Mouse (Mus musculus) megakaryocyte, embryonic 14.5 days (primary cell): ENCODE measurements around the gene Cactin.

Experiments used
- FLI1 ChIP-seq: IDR thresholded peaks from 2 replicates; pipeline ENCODE4 v1.6.1; 2012; ENCODE audit warnings: low read length, inconsistent platforms, mixed read lengths
- GATA1 ChIP-seq: IDR thresholded peaks from 3 replicates; pipeline ENCODE4 v1.6.1; 2012; ENCODE audit warnings: mixed read lengths, low read length, inconsistent platforms, borderline replicate concordance

DNA sequence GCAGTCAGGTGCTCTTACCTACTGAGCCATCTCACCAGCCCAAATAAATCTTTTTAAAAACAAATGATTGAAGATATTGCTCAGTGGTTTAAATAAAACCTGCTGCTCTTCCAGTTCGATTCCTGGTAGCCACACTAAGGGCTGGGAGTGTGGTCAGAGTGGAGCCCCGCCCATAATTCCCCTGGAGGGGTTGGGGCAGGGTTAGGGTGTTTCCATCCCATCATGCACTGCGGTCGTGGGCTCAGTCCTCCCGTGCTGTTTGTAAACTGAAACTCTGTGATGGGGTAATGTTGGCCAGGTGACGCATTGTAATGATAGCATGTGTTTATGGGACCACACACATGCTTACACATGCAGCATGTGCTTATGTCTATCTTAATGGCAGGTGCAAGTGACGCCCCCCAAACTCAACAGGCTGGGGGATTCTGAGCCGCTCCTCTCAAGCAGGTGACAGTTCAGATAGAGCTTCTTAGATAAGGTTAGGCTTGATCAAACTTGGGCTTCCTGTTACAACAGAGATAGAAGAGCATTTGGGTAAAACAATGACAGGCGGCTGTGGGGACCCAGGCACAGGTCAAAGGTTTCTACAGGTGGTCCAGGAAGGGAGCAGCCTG is 30.9 kb downstream of the Cactin start:
- TF ChIP-seq FLI1 (no peak), GATA1 (no peak)
